Mouse (Mus musculus): ENCODE measurements at regions not wholly inside any gene's neighbourhood (a gene's known extent, or its start where the extent isn't known, plus 50 kb on each side); places are given as distances from the start of the nearest gene placed in this dataset.

- no peak for TF ChIP-seq CTCF (IDR thresholded peaks at IDR 0.05; ENCODE audit: control insufficient read depth, insufficient read depth, insufficient read length)
- TF ChIP-seq USF1 (IDR thresholded peaks at IDR 0.05; ENCODE audit: low read depth), result no peak
- TF ChIP-seq MYOD1 (IDR thresholded peaks at IDR 0.05; ENCODE audit: control insufficient read depth, insufficient read length, low read depth), result no peak
- no peak for TF ChIP-seq MAX (IDR thresholded peaks at IDR 0.05)
- TF ChIP-seq CEBPB (IDR thresholded peaks at IDR 0.05; ENCODE audit: low read depth), result no peak
- TF ChIP-seq MYOG (IDR thresholded peaks at IDR 0.05; ENCODE audit: control insufficient read depth, extremely low read depth, insufficient read length), result no peak
Observed at GRCm38 (mm10) chr7:125024944-125025343, 419.5 kb upstream of the Kdm8 start.

All from C2C12 (cell line).